Mouse (Mus musculus): Measurements from ENCODE around the gene Mapk12. TPM values are rescaled to one million over a fixed set of nuclear protein-coding genes. Genes with fewer than 3 reads are reported as not detected.

Gene Mapk12
- total RNA-seq (2012; rRNA removed) = 0.10 TPM in 1 of 2 replicates, not detected in the other
- polyA plus RNA-seq (2012; ENCODE audit: insufficient read depth in 1 of 2, insufficient read length in 2 of 2, low read depth in 1 of 2, low replicate concordance in 2 of 2, missing spikeins in 1 of 2) = under 1 TPM in 1 of 2 experiments, not detected in 1; 0.18 TPM

DNA sequence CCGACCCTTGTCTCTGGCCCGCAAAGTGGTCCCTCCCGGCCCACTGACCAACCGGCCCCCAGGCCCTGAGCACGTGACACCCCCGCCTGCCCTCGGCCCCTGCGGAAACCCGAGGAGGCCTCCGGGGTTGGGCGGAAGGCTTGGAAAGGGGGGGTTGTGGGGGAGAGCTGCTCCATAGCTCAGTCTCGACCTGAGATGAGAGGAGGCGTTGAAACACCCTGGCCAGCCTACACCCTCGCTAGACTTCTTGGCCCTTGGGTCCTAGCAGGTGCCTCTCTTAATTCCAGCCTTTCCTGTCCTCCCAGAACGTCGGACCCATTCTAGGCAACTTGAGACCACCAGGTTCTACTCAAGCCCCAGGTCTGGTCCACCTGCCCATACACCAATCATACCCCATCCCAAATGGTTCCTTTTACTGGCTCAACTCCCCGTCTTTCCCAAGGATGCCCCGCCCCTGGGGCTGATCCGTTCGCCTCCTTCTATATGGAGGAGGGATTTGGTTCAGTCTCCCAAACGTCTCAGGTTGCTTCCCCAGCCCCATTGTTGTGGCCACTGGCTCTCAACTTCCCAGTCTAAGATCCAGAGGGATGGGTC is at the start of gene Mapk12:
Gene Mapk12 (minus strand): TSS at position 45 of the 594 bp plus-strand sequence.
- no peaks in the 10 kb centered on the region; a peak in 1 of 4 replicates for H3K27me3 ChIP-seq (ENCODE audit: control insufficient read depth in 1 of 2, insufficient read depth in 2 of 2, low read length in 2 of 2)
- TF ChIP-seq NRF1 (IDR thresholded peaks at IDR 0.05; ENCODE audit: insufficient read depth, low read depth, low read length, poor library complexity, severe bottlenecking) (no peak), EP300 (IDR thresholded peaks at IDR 0.05; ENCODE audit: low read depth in 1 of 2, low read length in 2 of 2) (no peak), MYB (IDR thresholded peaks at IDR 0.05; ENCODE audit: low read depth, low read length) (no peak), CTCF (IDR thresholded peaks at IDR 0.05 in 2 of 3, conservative IDR thresholded peaks at IDR 0.05 in 1 of 3; ENCODE audit: control insufficient read depth in 1 of 3, insufficient read depth in 1 of 3, low read depth in 2 of 3, low read length in 3 of 3, poor library complexity in 1 of 3, severe bottlenecking in 1 of 3) (no peak), ELF1 (IDR thresholded peaks at IDR 0.05; ENCODE audit: low read depth, low read length) (no peak), ZKSCAN1 (IDR thresholded peaks at IDR 0.05; ENCODE audit: low read depth, low read length) (no peak), NELFE (IDR thresholded peaks at IDR 0.05; ENCODE audit: low read depth, low read length) (no peak), POLR2AphosphoS5 (IDR thresholded peaks at IDR 0.05; ENCODE audit: borderline replicate concordance, low read depth, low read length) (no peak), RCOR1 (IDR thresholded peaks at IDR 0.05; ENCODE audit: low read depth, low read length) (no peak), MYC (IDR thresholded peaks at IDR 0.05; ENCODE audit: low read depth, low read length) (no peak), USF1 (IDR thresholded peaks at IDR 0.05; ENCODE audit: low read depth, low read length) (no peak), POLR2A (IDR thresholded peaks at IDR 0.05; ENCODE audit: control insufficient read depth in 1 of 2, insufficient read depth in 1 of 2, low read depth in 1 of 2, low read length in 2 of 2, poor library complexity in 1 of 2) (no peak), KAT2A (conservative IDR thresholded peaks at IDR 0.05; ENCODE audit: low read depth, low read length) (no peak), USF2 (IDR thresholded peaks at IDR 0.05; ENCODE audit: borderline replicate concordance in 1 of 2, insufficient read depth in 1 of 2, low read depth in 1 of 2, low read length in 2 of 2) (no peak), ETS1 (IDR thresholded peaks at IDR 0.05; ENCODE audit: low read depth, low read length) (no peak), MXI1 (IDR thresholded peaks at IDR 0.05; ENCODE audit: low read depth, low read length) (no peak), MAX (IDR thresholded peaks at IDR 0.05; ENCODE audit: low read length) (no peak), ZNF384 (IDR thresholded peaks at IDR 0.05; ENCODE audit: low read depth, low read length) (no peak)
- no peak within 1 kb of the TSS for H3K4me3 ChIP-seq (ENCODE audit: control insufficient read depth in 1 of 2, insufficient read depth in 1 of 2, low read depth in 2 of 2, low read length in 2 of 2)
- no peak within 1 kb of the TSS for H3K27ac ChIP-seq (ENCODE audit: control insufficient read depth, low read depth, low read length)
- no peak within 1 kb of the TSS for H3K9ac ChIP-seq (ENCODE audit: control insufficient read depth, low read depth, low read length, poor library complexity, severe bottlenecking)
- no peaks in the 10 kb centered on the region for H3K9me3 ChIP-seq (replicated peaks; ENCODE audit: insufficient read depth, low read length)
- H3K79me2 ChIP-seq (ENCODE audit: control insufficient read depth, insufficient read depth, low read length, poor library complexity) = no peaks in the 10 kb centered on the region
- DNase-seq (ENCODE audit: low read depth, low spot score) = no peak
- no peaks in the 10 kb centered on the region for H3K36me3 ChIP-seq (ENCODE audit: control insufficient read depth in 1 of 2, insufficient read depth in 2 of 2, low read length in 2 of 2)
- no peaks in the 10 kb centered on the region for H3K4me1 ChIP-seq (ENCODE audit: control insufficient read depth in 1 of 2, insufficient read depth in 2 of 2, low read length in 2 of 2)

DNA sequence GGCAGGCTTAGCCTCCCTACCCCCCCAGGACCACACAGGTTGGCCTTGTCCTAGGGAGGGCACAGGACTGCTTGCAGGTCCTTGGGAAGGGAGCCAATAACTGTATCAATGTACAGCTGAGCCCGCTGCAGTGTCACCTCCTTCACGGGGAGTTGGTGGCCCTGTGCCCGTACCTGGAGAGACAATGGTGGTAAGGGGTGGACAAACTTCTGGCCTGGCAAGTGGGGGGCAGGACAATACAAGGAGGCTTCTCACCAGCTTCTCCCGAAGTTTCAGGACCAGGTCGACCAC is 44.4 kb upstream of the Mapk12 start:
- no peaks in the 10 kb centered on the region for H3K36me3 ChIP-seq (ENCODE audit: control insufficient read depth in 1 of 2, insufficient read depth in 2 of 2, low read length in 2 of 2)
- no peak overlapping the region for H3K27ac ChIP-seq (ENCODE audit: control insufficient read depth, low read depth, low read length)
- H3K9ac ChIP-seq (ENCODE audit: control insufficient read depth, low read depth, low read length, poor library complexity, severe bottlenecking) = no peak overlapping the region
- no peaks in the 10 kb centered on the region for H3K27me3 ChIP-seq (ENCODE audit: control insufficient read depth in 1 of 2, insufficient read depth in 2 of 2, low read length in 2 of 2)
- H3K4me1 ChIP-seq (ENCODE audit: control insufficient read depth in 1 of 2, insufficient read depth in 2 of 2, low read length in 2 of 2) = no peaks in the 10 kb centered on the region
- no peaks in the 10 kb centered on the region for H3K9me3 ChIP-seq (replicated peaks; ENCODE audit: insufficient read depth, low read length)
- H3K79me2 ChIP-seq (ENCODE audit: control insufficient read depth, insufficient read depth, low read length, poor library complexity) = no peaks in the 10 kb centered on the region
- TF ChIP-seq POLR2AphosphoS2 (IDR thresholded peaks at IDR 0.05; ENCODE audit: low read length) = no peak
- TF ChIP-seq POLR2AphosphoS5 (IDR thresholded peaks at IDR 0.05; ENCODE audit: borderline replicate concordance, low read depth, low read length) = no peak
- no peak for TF ChIP-seq ZC3H11A (IDR thresholded peaks at IDR 0.05; ENCODE audit: low read depth, low read length)
- TF ChIP-seq SMC3 (IDR thresholded peaks at IDR 0.05; ENCODE audit: low read depth, low read length) = no peak
- no peak for TF ChIP-seq MAX (IDR thresholded peaks at IDR 0.05; ENCODE audit: low read length)
- TF ChIP-seq MEF2A (IDR thresholded peaks at IDR 0.05; ENCODE audit: extremely low read depth, insufficient replicate concordance, low read depth, low read length, poor library complexity, severe bottlenecking) = no peak
- TF ChIP-seq EP300 (IDR thresholded peaks at IDR 0.05; ENCODE audit: low read depth in 1 of 2, low read length in 2 of 2) = no peak
- TF ChIP-seq MYC (IDR thresholded peaks at IDR 0.05; ENCODE audit: low read depth, low read length) = no peak
- no peak for TF ChIP-seq CHD2 (IDR thresholded peaks at IDR 0.05; ENCODE audit: low read length)
- TF ChIP-seq E2F4 (IDR thresholded peaks at IDR 0.05; ENCODE audit: borderline replicate concordance, low read depth, low read length) = no peak
- TF ChIP-seq GATA1 (IDR thresholded peaks at IDR 0.05; ENCODE audit: low read depth, low read length) = no peak
- no peak for TF ChIP-seq MXI1 (IDR thresholded peaks at IDR 0.05; ENCODE audit: low read depth, low read length)
- no peak for TF ChIP-seq NRF1 (IDR thresholded peaks at IDR 0.05; ENCODE audit: insufficient read depth, low read depth, low read length, poor library complexity, severe bottlenecking)
- no peak for TF ChIP-seq CHD1 (IDR thresholded peaks at IDR 0.05; ENCODE audit: low read depth, low read length)
- no peak for TF ChIP-seq TAL1 (IDR thresholded peaks at IDR 0.05; ENCODE audit: low read length)
- no peak for TF ChIP-seq MAFK (IDR thresholded peaks at IDR 0.05; ENCODE audit: borderline replicate concordance, low read depth, low read length)
- no peak for TF ChIP-seq MAZ (IDR thresholded peaks at IDR 0.05; ENCODE audit: low read depth, low read length)
- TF ChIP-seq POLR2A (IDR thresholded peaks at IDR 0.05; ENCODE audit: control insufficient read depth in 1 of 2, insufficient read depth in 1 of 2, low read depth in 1 of 2, low read length in 2 of 2, poor library complexity in 1 of 2) = no peak
- no peak overlapping the region for H3K4me3 ChIP-seq (ENCODE audit: control insufficient read depth in 1 of 2, insufficient read depth in 1 of 2, low read depth in 2 of 2, low read length in 2 of 2)
- no peak for DNase-seq (ENCODE audit: low read depth, low spot score)

Data from MEL (cell line).